Mouse (Mus musculus): ENCODE results near the gene C1qa.

DNA sequence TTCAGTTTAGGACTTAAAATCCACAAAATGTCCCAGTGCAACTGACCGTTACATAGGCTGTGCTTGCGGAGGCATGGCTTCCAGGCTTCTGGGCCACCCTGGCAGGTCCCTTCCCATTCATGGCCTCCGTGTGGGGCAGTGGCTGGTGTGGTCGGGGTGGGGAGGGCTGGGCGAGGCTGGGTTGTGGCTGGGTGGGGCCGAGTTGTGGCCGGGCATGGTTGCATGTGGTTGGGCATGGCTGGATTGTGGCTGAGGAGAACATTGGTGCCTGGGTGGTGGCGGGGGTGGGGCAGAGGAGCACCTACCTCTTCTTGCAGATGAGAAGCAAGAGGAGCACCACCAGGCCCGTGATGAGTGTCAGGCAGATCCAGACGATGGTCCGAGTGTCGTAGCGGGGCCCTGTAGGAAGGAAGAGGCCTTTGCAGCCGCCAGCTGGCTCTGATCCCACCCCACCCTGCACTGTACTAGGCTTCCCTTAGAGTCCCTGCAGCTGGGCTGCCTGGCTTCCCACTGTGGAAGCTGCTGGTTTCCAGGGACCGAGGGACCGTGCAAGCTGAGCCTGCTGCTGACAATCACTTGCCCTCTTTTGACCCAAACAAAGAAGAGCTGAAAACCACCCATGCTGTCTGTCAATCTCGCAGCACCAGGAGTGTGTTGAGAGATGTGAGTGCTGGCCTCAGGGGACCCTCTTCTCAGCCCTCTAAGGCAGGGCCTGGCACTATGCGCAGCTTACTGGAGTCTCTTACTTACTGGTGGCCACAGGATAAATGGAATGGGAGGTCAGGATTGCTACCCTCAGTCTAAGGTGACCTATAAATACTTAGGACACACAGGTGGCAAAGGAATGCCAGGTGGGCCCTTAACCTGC is 36.4 kb upstream of the C1qa start:
- no peak for TF ChIP-seq CTCF (IDR thresholded peaks at IDR 0.05; ENCODE audit: control insufficient read depth, insufficient read depth, insufficient read length)
- no peak for TF ChIP-seq MYOD1 (IDR thresholded peaks at IDR 0.05; ENCODE audit: control insufficient read depth, insufficient read length, low read depth)
- no peak for TF ChIP-seq USF1 (IDR thresholded peaks at IDR 0.05; ENCODE audit: low read depth)
- TF ChIP-seq FOSL1 (IDR thresholded peaks at IDR 0.05; ENCODE audit: insufficient read depth, low read length, poor library complexity, severe bottlenecking) = no peak
- no peak for TF ChIP-seq MYOG (IDR thresholded peaks at IDR 0.05; ENCODE audit: control insufficient read depth, extremely low read depth, insufficient read length)

Measured in C2C12 (cell line).